Mouse (Mus musculus): ENCODE data around the gene Nr4a3.

DNA sequence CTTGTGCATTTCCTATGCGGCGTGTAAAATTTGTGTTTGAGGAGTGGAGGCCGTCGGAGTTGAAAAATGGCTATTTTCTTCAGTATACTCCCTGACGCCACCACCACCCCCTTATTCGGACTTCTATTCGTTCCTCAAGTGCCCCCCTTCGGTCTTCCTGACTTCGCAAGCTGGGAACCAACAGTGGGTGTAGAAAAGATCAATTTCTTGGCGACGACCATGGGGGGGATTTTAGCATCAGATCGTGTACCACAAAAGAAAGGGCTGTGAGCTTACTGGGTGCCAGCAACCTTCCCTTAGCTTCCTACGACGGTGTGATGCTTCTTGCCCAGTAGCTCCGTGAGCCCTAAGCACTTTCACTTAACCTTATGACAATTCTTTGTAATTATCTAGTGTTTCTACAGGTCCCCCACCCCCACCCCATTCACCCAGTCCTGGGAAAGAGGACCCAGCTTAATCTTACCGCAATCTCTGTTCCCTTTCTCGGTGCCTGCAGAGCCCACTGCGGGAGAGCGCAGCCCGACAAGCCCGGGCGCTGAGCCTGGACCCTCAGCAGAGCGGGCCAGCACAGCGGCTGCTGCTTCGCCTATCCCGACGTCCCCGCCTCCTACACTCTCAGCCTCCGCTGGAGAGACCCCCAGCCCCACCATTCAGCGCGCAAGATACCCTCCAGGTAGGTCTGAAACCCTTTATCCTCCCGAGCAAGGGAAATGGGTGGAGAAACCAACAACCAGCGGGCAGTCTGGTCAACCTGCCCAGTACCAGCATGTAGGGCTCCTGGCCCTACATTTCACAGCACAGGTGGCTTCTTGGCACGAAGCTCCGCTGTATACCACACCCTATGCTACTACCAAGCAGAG is 3.7 kb downstream of the Nr4a3 start:
- TF ChIP-seq GATA1 (IDR thresholded peaks at IDR 0.05; ENCODE audit: low read length) (no peak), TAL1 (IDR thresholded peaks at IDR 0.05; ENCODE audit: low read length) (no peak)

Measured in erythroblast, embryonic 14.5 days (primary cell).